Mouse (Mus musculus) CH12.LX (cell line): Measurements from ENCODE around the gene Agap1. TPM values are rescaled to one million over a fixed set of nuclear protein-coding genes. Genes with fewer than 3 reads are reported as not detected.

Experiments
- DNase-seq: peaks from one replicate; pipeline ENCODE4 v3.0.0-alpha.2; 2013; ENCODE audit errors: extremely low read depth
- H3K27ac ChIP-seq: 2 replicates; pipeline ENCODE4 v1.5.1; 2012; ENCODE audit warnings: low read depth, mild to moderate bottlenecking, control low read depth, moderate library complexity; ENCODE audit not compliant: insufficient read depth
- H3K27me3 ChIP-seq: replicated peaks from 2 replicates; pipeline ENCODE3; 2012; ENCODE audit warnings: inconsistent platforms
- H3K36me3 ChIP-seq, 2 experiments: replicated peaks in 1 of 2; 2 replicates each; pipeline versions ENCODE3 to v1.6.1; 2012; ENCODE audit warnings: inconsistent platforms in 1 of 2, low read length in 1 of 2, mild to moderate bottlenecking in 1 of 2, mixed read lengths in 1 of 2, moderate library complexity in 1 of 2; ENCODE audit not compliant: control insufficient read depth in 1 of 2, insufficient read depth in 1 of 2
- H3K4me1 ChIP-seq, 2 experiments: 2 replicates each; pipeline ENCODE4 v1.6.1; 2012; ENCODE audit warnings: inconsistent platforms in 1 of 2, moderate library complexity in 1 of 2; ENCODE audit not compliant: insufficient read depth in 2 of 2, control insufficient read depth in 1 of 2
- H3K4me2 ChIP-seq: 2 replicates; pipeline ENCODE4 v1.6.1; 2012; ENCODE audit warnings: low read depth, mild to moderate bottlenecking, control low read depth; ENCODE audit not compliant: poor library complexity, insufficient read depth, severe bottlenecking
- H3K4me3 ChIP-seq, 3 experiments: fragments of 150-350 bp in 1 of 3; sonication (generic) in 1 of 3; replicated peaks in 1 of 3; 2 replicates each; pipeline versions ENCODE3 to v1.5.1; 2011 to 2012; ENCODE audit warnings: low read depth in 2 of 3, low read length in 2 of 3, mild to moderate bottlenecking in 2 of 3, moderate library complexity in 2 of 3, control low read depth in 1 of 3, improper control_type of control experiment in 1 of 3, inconsistent platforms in 1 of 3, mixed read lengths in 1 of 3; ENCODE audit not compliant: poor library complexity in 1 of 3
- H3K79me2 ChIP-seq: replicated peaks from 2 replicates; pipeline ENCODE4 v1.6.1; 2012; ENCODE audit warnings: mild to moderate bottlenecking, moderate library complexity; ENCODE audit not compliant: control insufficient read depth, poor library complexity, insufficient read depth, severe bottlenecking; ENCODE audit errors: extremely low read depth
- H3K9ac ChIP-seq: 2 replicates; pipeline ENCODE4 v1.6.1; 2012; ENCODE audit warnings: low read depth, mild to moderate bottlenecking, control low read depth, moderate library complexity; ENCODE audit not compliant: insufficient read depth
- H3K9me3 ChIP-seq: replicated peaks from 2 replicates; pipeline ENCODE3; 2012; ENCODE audit warnings: low read length, inconsistent platforms, mixed read lengths
- BHLHE40 ChIP-seq: IDR thresholded peaks from 2 replicates; pipeline ENCODE4 v1.6.1; 2011; ENCODE audit warnings: mild to moderate bottlenecking, low read depth, low read length, improper control_type of control experiment
- CHD2 ChIP-seq: IDR thresholded peaks from 2 replicates; pipeline ENCODE4 v1.6.1; 2011; ENCODE audit warnings: low read length, improper control_type of control experiment
- ELF1 ChIP-seq: IDR thresholded peaks from 2 replicates; pipeline ENCODE4 v1.6.1; 2014; ENCODE audit warnings: low read depth, mild to moderate bottlenecking, inconsistent platforms, low read length, improper control_type of control experiment
- ETS1 ChIP-seq: conservative IDR thresholded peaks from 2 replicates; pipeline ENCODE4 v1.6.1; 2012; ENCODE audit warnings: low read depth, mild to moderate bottlenecking, inconsistent platforms, low read length, improper control_type of control experiment, moderate library complexity
- GABPA ChIP-seq: IDR thresholded peaks from 2 replicates; pipeline ENCODE4 v1.6.1; 2012; ENCODE audit warnings: low read depth, low read length, improper control_type of control experiment, inconsistent platforms; ENCODE audit not compliant: insufficient replicate concordance
- HCFC1 ChIP-seq: IDR thresholded peaks from 2 replicates; pipeline ENCODE4 v1.6.1; 2012; ENCODE audit warnings: low read depth, mild to moderate bottlenecking, inconsistent platforms, low read length, improper control_type of control experiment
- JUN ChIP-seq: IDR thresholded peaks from 2 replicates; pipeline ENCODE4 v1.6.1; 2011; ENCODE audit warnings: low read depth, mild to moderate bottlenecking, low read length, improper control_type of control experiment, moderate library complexity; ENCODE audit not compliant: insufficient read depth
- JUND ChIP-seq: conservative IDR thresholded peaks from 2 replicates; pipeline ENCODE4 v1.6.1; 2011; ENCODE audit warnings: low read depth, low read length, improper control_type of control experiment
- MAFK ChIP-seq: IDR thresholded peaks from 2 replicates; pipeline ENCODE4 v1.6.1; 2011; ENCODE audit warnings: low read length, improper control_type of control experiment; ENCODE audit not compliant: insufficient replicate concordance
- MAX ChIP-seq: IDR thresholded peaks from 2 replicates; pipeline ENCODE4 v1.6.1; 2011; ENCODE audit warnings: low read length, improper control_type of control experiment
- MAZ ChIP-seq: IDR thresholded peaks from 2 replicates; pipeline ENCODE4 v1.6.1; 2012; ENCODE audit warnings: low read depth, mild to moderate bottlenecking, inconsistent platforms, low read length, improper control_type of control experiment, moderate library complexity
- MEF2A ChIP-seq: IDR thresholded peaks from 2 replicates; pipeline ENCODE4 v1.6.1; 2014; ENCODE audit warnings: low read depth, mild to moderate bottlenecking, inconsistent platforms, low read length, improper control_type of control experiment, borderline replicate concordance
- MYC ChIP-seq: IDR thresholded peaks from 2 replicates; pipeline ENCODE4 v1.6.1; 2011; ENCODE audit warnings: low read depth, mild to moderate bottlenecking, improper control_type of control experiment, low read length
- NELFE ChIP-seq: IDR thresholded peaks from 2 replicates; pipeline ENCODE4 v1.6.1; 2011; ENCODE audit warnings: low read depth, low read length, improper control_type of control experiment
- NRF1 ChIP-seq: IDR thresholded peaks from 2 replicates; pipeline ENCODE4 v1.6.1; 2014; ENCODE audit warnings: low read depth, mild to moderate bottlenecking, inconsistent platforms, low read length, improper control_type of control experiment, moderate library complexity
- PAX5 ChIP-seq: IDR thresholded peaks from 2 replicates; pipeline ENCODE4 v1.6.1; 2012; ENCODE audit warnings: low read length, inconsistent platforms, mixed read lengths
- POLR2A ChIP-seq: IDR thresholded peaks from 2 replicates; pipeline ENCODE4 v1.6.1; 2011; ENCODE audit warnings: low read depth, mild to moderate bottlenecking, improper control_type of control experiment, low read length
- RAD21 ChIP-seq: IDR thresholded peaks from 2 replicates; pipeline ENCODE4 v1.6.1; 2011; ENCODE audit warnings: low read depth, mild to moderate bottlenecking, low read length, improper control_type of control experiment, moderate library complexity
- SMC3 ChIP-seq: IDR thresholded peaks from 2 replicates; pipeline ENCODE4 v1.6.1; 2011; ENCODE audit warnings: low read depth, low read length, improper control_type of control experiment
- TBP ChIP-seq: conservative IDR thresholded peaks from 2 replicates; pipeline ENCODE4 v1.6.1; 2011; ENCODE audit warnings: low read depth, low read length, improper control_type of control experiment
- USF1 ChIP-seq: IDR thresholded peaks from 2 replicates; pipeline ENCODE4 v1.6.1; 2014; ENCODE audit warnings: low read depth, mild to moderate bottlenecking, inconsistent platforms, low read length, improper control_type of control experiment
- USF2 ChIP-seq: conservative IDR thresholded peaks from 2 replicates; pipeline ENCODE4 v1.6.1; 2011; ENCODE audit warnings: low read depth, low read length, improper control_type of control experiment
- ZC3H11A ChIP-seq: IDR thresholded peaks from 2 replicates; pipeline ENCODE4 v1.6.1; 2012; ENCODE audit warnings: low read depth, mild to moderate bottlenecking, inconsistent platforms, low read length, improper control_type of control experiment
- ZKSCAN1 ChIP-seq: IDR thresholded peaks from 2 replicates; pipeline ENCODE4 v1.6.1; 2012; ENCODE audit warnings: low read depth, inconsistent platforms, low read length, improper control_type of control experiment, borderline replicate concordance
- ZMIZ1 ChIP-seq: IDR thresholded peaks from 2 replicates; pipeline ENCODE4 v1.6.1; 2012; ENCODE audit warnings: low read depth, mild to moderate bottlenecking, inconsistent platforms, low read length, improper control_type of control experiment
- dilution Hi-C: fragments of 300-500 bp; cut with MboI; formaldehyde crosslinking; loops from 2 replicates; pipeline ENCODE4 v1.14.3; 2020; ENCODE audit warnings: low sequenced_read_pairs; ENCODE audit not compliant: extremely low pct_unique_long_range_greater_than_20kb, extremely low pct_ligation_motif_present
- in situ Hi-C: fragments of 300-500 bp; cut with MboI; formaldehyde crosslinking; loops from 3 replicates; pipeline ENCODE4 v1.14.3; 2019; ENCODE audit warnings: low sequenced_read_pairs, low pct_ligation_motif_present, low pct_unique_long_range_greater_than_20kb, mixed read lengths
- polyA plus RNA-seq: library from polyadenylated mRNA; unstranded; fragments of >175 nt; gene quantifications from 2 replicates; pipeline ENCODE4 v1.2.1, GENCODE M21; 2012; ENCODE audit warnings: low read depth; ENCODE audit not compliant: insufficient read length
- total RNA-seq, 2 experiments: library from RNA; depleted of rRNA; stranded (reverse); fragments of 300-350 nt in 1 of 2; fragments of >200 nt in 1 of 2; gene quantifications; 2 replicates each; pipeline ENCODE4 v1.2.3; 2012 to 2014

Gene Agap1
- total and polyA plus RNA-seq, 3 experiments = not detected

DNA sequence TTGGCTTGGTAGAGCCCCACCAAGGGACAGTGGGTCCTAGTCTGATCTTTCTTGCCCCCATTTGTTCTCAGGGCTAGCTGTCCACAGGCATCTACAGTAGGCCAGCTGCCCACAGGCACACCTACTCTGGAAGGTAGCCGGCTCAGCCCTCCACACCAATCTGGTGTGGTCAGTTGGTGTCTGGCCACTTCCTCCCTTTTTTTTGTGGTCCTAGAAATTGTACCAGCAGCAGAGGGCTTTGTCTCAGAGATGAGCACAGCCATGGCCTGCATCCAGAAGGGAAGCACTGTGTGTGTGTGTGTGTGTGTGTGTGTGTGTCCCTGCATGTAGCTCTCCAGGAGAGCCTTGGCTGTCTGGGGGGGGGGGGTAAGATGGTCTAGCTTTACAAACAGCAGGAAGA is 103.5 kb downstream of the Agap1 start:
- dilution Hi-C loops (no loop called here), in situ Hi-C loops (no loop called here)
- H3K36me3 ChIP-seq = no peaks in the 10 kb centered on the region
- no peaks in the 10 kb centered on the region for H3K27me3 ChIP-seq
- H3K4me3 ChIP-seq = no peak overlapping the region
- H3K4me2 ChIP-seq = no peak overlapping the region
- no peaks in the 10 kb centered on the region for H3K4me1 ChIP-seq
- no peak overlapping the region for H3K27ac ChIP-seq
- H3K79me2 ChIP-seq = no peaks in the 10 kb centered on the region
- no peak overlapping the region for H3K9ac ChIP-seq
- DNase-seq = no peak
- no peak for TF ChIP-seq ZC3H11A
- no peak for TF ChIP-seq TBP
- no peak for TF ChIP-seq SMC3
- TF ChIP-seq ZKSCAN1 = no peak
- TF ChIP-seq BHLHE40 = no peak
- no peak for TF ChIP-seq JUND
- no peak for TF ChIP-seq HCFC1
- TF ChIP-seq RAD21 = no peak
- TF ChIP-seq GABPA = no peak
- no peak for TF ChIP-seq ETS1
- no peak for TF ChIP-seq MAFK
- TF ChIP-seq USF2 = no peak
- no peak for TF ChIP-seq POLR2A
- TF ChIP-seq USF1 = no peak
- peaks cover 97% of the 10 kb centered on the region for H3K9me3 ChIP-seq

DNA sequence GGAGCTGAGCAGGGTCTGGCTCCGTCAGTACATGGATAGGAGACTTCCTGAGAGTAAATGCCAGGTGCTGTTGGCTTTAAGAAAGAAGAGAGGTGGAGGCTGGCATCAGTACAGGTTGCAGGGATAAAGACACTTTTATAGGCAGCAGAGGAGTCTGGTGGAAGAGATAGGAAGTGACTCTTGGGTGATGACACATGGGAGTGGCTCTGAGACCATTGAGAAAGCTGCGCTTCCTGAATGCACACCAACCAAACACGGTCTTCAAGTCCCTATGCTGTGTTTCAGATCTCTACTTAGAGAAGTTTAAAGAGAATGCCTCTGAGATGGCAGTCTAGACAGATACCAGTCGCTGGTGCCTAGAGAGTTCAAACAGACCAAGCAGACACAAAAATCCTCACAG is 108.8 kb downstream of the Agap1 start:
- TF ChIP-seq PAX5 (no peak), TBP (no peak), NELFE (no peak), NRF1 (no peak), ELF1 (no peak), MYC (no peak), ZMIZ1 (no peak), MEF2A (no peak), USF2 (no peak), POLR2A (no peak), RAD21 (no peak), MAZ (no peak), ZKSCAN1 (no peak), HCFC1 (no peak), MAFK (no peak), CHD2 (no peak), USF1 (no peak), JUN (no peak), MAX (no peak)
- Histone ChIP-seq H3K27ac (no peak overlapping the region), H3K4me3 (no peak overlapping the region), H3K4me2 (no peak overlapping the region), H3K9me3 (peaks cover 92% of the 10 kb centered on the region), H3K79me2 (no peaks in the 10 kb centered on the region), H3K9ac (no peak overlapping the region), H3K4me1 (no peaks in the 10 kb centered on the region), H3K27me3 (no peaks in the 10 kb centered on the region), H3K36me3 (no peaks in the 10 kb centered on the region)
- in situ Hi-C loops (no loop called here), dilution Hi-C loops (no loop called here)
- no peak for DNase-seq
